Mouse (Mus musculus) kidney, embryonic 16.5 days (tissue): ENCODE measurements around the gene Mat2a. TPM values are rescaled to one million over a fixed set of nuclear protein-coding genes. Genes with fewer than 3 reads are reported as not detected.

Source experiments
- ATAC-seq: fragments of 200-750 bp; cut with Nextera tagmentation; 2 replicates; pipeline ENCODE4 v1.8.0; 2017; ENCODE audit warnings: moderate TSS enrichment; ENCODE audit not compliant: low FRiP score, low TSS enrichment
- H3K27ac ChIP-seq: fragments of 300-500 bp; sonication (generic); 2 replicates; pipeline ENCODE4 v1.5.1; 2014; ENCODE audit warnings: low read length
- H3K27me3 ChIP-seq: fragments of 300-500 bp; sonication (generic); 2 replicates; pipeline ENCODE4 v1.6.1; 2014; ENCODE audit warnings: low read length, control low read depth, mixed read lengths; ENCODE audit not compliant: insufficient read depth
- H3K36me3 ChIP-seq: fragments of 300-500 bp; sonication (generic); 2 replicates; pipeline ENCODE4 v1.6.1; 2014; ENCODE audit warnings: low read length, control low read depth, mixed read lengths; ENCODE audit not compliant: insufficient read depth
- H3K4me1 ChIP-seq: fragments of 300-500 bp; sonication (generic); 2 replicates; pipeline ENCODE4 v1.6.1; 2014; ENCODE audit warnings: low read length, control low read depth, mixed read lengths; ENCODE audit not compliant: insufficient read depth
- H3K4me2 ChIP-seq: fragments of 300-500 bp; sonication (generic); replicated peaks from 2 replicates; pipeline ENCODE4 v1.6.1; 2014; ENCODE audit warnings: low read depth, low read length
- H3K4me3 ChIP-seq: fragments of 300-500 bp; sonication (generic); 2 replicates; pipeline ENCODE4 v1.5.1; 2014; ENCODE audit warnings: mild to moderate bottlenecking, low read length
- H3K9ac ChIP-seq: fragments of 300-500 bp; sonication (generic); replicated peaks from 2 replicates; pipeline ENCODE4 v1.6.1; 2014; ENCODE audit warnings: low read length
- H3K9me3 ChIP-seq: fragments of 300-500 bp; sonication (generic); 2 replicates; pipeline ENCODE4 v1.6.1; 2016; ENCODE audit warnings: low read length, control low read depth
- WGBS: fragments of 180-500 bp; shearing (Covaris S2); extraction: QIAGEN DNeasy Blood & Tissue Kit; methylation state at CpG from one replicate; pipeline ENCODE4 v1.1.7; 2014; 5-methylcytosine and 5-hydroxymethylcytosine counted together
- polyA plus RNA-seq: library from polyadenylated mRNA; unstranded; fragments of >200 nt; fragmentation: Nextera tagmentation; extraction: Ambion mirVana; gene quantifications from 2 replicates; pipeline ENCODE4 v1.2.1, GENCODE M21; 2015

Gene Mat2a
- polyA plus RNA-seq, 1 experiment from 2014 or later: 456 TPM

DNA sequence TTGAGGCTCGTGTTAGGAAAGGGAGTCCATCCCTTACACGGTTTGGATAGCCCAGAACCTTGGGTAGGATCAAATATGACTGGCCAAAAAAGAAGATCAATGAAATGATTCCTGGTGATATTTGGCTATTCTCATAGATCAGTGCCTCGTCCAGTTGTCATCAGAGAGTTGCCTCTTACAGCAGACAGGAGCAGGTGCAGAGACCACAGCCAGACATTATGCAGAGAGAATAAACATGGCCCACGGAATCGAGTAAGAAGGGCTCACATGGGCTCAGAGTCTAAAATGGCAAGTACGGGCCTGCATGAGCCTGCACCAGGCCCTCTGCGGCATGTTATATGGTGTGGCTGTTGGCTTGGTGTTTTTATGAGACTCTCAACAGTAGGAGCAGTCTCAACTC lies 34.0 kb downstream of the Mat2a start:
- 82% methylated on average over 7 of the region's 7 CpGs for WGBS

GRCm38 (mm10) chr6:72401875-72402274 lies 37.5 kb downstream of the Mat2a start:
- no peak overlapping the region for H3K27ac ChIP-seq
- H3K9me3 ChIP-seq: no peaks in the 10 kb centered on the region
- no peaks in the 10 kb centered on the region for H3K27me3 ChIP-seq
- H3K4me2 ChIP-seq: no peak overlapping the region
- H3K4me1 ChIP-seq: no peaks in the 10 kb centered on the region
- no peaks in the 10 kb centered on the region for H3K36me3 ChIP-seq
- no peak for ATAC-seq
- WGBS: 19% methylated on average over 7 of the region's 7 CpGs
- H3K9ac ChIP-seq: no peak overlapping the region
- no peak overlapping the region for H3K4me3 ChIP-seq

More for the DNA sequence above, 34.0 kb downstream of the Mat2a start:
- no peaks in the 10 kb centered on the region for H3K36me3 ChIP-seq
- H3K27ac ChIP-seq: no peak overlapping the region
- no peaks in the 10 kb centered on the region for H3K9me3 ChIP-seq
- H3K4me3 ChIP-seq: no peak overlapping the region
- no peaks in the 10 kb centered on the region for H3K27me3 ChIP-seq
- H3K4me2 ChIP-seq: no peak overlapping the region
- ATAC-seq: no peak
- no peaks in the 10 kb centered on the region for H3K4me1 ChIP-seq
- H3K9ac ChIP-seq: no peak overlapping the region

DNA sequence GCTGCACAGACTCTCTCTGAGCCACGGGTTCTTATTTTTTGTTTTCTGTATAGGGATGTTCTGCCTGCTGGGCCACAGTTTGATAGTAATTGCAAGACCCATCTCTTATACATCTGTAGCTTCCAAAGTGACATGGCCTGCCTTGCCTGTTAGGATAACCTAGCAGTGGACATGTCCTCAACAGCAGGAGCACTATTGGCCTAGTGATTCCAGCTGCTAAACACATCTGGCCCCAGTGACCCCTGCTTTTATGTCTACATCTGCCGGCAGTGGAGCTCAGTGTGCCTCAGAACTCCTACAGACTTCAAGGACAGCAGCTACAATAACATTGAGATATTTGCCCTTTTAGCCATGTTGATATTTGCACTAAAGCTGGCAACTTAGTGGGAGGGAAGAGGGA lies 39.4 kb downstream of the Mat2a start:
- ATAC-seq: no peak
- no peak overlapping the region for H3K27ac ChIP-seq
- no peak overlapping the region for H3K9ac ChIP-seq
- no peak overlapping the region for H3K4me3 ChIP-seq
- H3K9me3 ChIP-seq: no peaks in the 10 kb centered on the region
- H3K4me2 ChIP-seq: no peak overlapping the region
- WGBS: 31% methylated on average over 2 of the region's 2 CpGs
- H3K36me3 ChIP-seq: no peaks in the 10 kb centered on the region
- no peaks in the 10 kb centered on the region for H3K4me1 ChIP-seq
- no peaks in the 10 kb centered on the region for H3K27me3 ChIP-seq

DNA sequence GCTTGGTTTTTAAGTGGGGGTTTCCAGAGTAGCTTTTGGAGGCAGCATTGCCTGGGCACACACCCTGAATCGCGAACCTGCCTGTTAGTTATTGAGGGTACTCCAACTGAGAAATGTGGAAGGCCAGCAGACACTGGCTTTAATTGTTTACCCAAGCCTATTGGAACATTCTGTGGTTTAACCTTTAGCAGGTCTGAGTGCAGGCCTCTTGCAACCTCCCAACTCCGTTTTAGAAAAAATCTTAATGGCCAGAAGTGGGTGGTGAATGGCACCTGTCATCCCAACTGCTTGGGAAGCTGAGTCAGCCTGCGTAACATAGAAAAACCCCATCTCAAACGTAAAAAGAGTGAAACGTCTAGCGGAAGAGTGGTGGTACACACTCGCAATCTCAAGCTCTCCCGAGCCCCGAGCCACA lies 42.5 kb downstream of the Mat2a start:
- Histone ChIP-seq H3K4me2 (no peak overlapping the region), H3K9ac (no peak overlapping the region), H3K27ac (no peak overlapping the region), H3K4me3 (no peak overlapping the region), H3K27me3 (no peaks in the 10 kb centered on the region), H3K9me3 (no peaks in the 10 kb centered on the region), H3K4me1 (0 out of 2 replicates have a peak, but pooled peaks cover 4% of the 10 kb centered on the region), H3K36me3 (no peaks in the 10 kb centered on the region)
- ATAC-seq: no peak
- WGBS: 74% methylated on average over 10 of the region's 10 CpGs

GRCm38 (mm10) chr6:72392341-72392740 lies 47.0 kb downstream of the Mat2a start:
- no peaks in the 10 kb centered on the region for H3K27me3 ChIP-seq
- H3K4me2 ChIP-seq: no peak overlapping the region
- ATAC-seq: no peak
- H3K27ac ChIP-seq: peak overlapping the region; percentile 60; the same call in 1 of the 2 replicates
- peaks cover 36% of the 10 kb centered on the region for H3K4me1 ChIP-seq
- no peak overlapping the region for H3K4me3 ChIP-seq
- 90% methylated on average over 5 of the region's 5 CpGs for WGBS
- H3K36me3 ChIP-seq: no peaks in the 10 kb centered on the region
- H3K9me3 ChIP-seq: no peaks in the 10 kb centered on the region
- no peak overlapping the region for H3K9ac ChIP-seq

DNA sequence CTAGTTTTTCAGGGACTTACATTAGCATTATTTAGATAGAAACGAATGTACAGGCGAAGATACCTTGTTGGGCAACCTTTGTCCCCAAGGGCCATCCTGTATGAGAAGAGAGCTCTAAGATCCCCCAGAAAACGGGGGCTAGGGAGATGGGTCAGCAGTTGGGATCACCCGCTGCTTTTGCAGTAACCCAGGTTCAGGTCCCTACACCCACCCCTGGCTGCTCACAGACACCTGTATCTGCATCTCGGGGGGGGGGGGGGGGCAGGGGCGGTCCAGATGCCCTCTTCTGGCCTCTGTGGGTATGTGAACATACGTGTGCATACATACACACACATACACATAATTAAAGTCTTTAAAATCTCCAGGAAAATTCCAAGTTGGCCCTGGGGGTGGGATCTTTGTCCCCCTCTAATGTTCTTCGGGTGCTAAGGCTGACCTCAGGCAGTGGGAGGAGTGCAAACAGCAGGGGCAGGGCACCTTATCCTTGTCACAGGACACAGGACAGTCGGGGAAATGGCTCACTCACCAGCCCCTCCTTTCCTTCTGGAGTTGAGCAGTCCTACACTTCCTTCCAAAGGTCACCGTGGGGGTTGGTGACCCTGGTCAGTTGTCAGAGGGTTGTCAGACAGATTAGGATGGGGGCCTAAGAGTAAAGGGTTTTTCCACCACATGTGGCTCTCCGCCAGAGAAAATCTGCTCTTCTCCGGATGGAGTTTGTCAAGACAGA lies 48.4 kb downstream of the Mat2a start:
- Histone ChIP-seq H3K9me3 (no peaks in the 10 kb centered on the region), H3K9ac (peak overlapping the region; percentile 85), H3K4me1 (peaks cover 36% of the 10 kb centered on the region), H3K27me3 (no peaks in the 10 kb centered on the region), H3K4me3 (peak overlapping the region; percentile 70), H3K36me3 (no peaks in the 10 kb centered on the region), H3K4me2 (peak overlapping the region; percentile 77), H3K27ac (peak overlapping the region; percentile 97)
- WGBS: 16% methylated on average over 12 of the region's 12 CpGs
- peak; percentile 86 for ATAC-seq

- Histone ChIP-seq H3K9me3 (no peaks in the 10 kb centered on the region), H3K27me3 (no peaks in the 10 kb centered on the region), H3K4me1 (peaks cover 36% of the 10 kb centered on the region), H3K36me3 (peaks cover 6% of the 10 kb centered on the region), H3K9ac (peak within 1 kb of the TSS; percentile 85), H3K27ac (peak within 1 kb of the TSS; percentile 97), H3K4me2 (peak within 1 kb of the TSS; percentile 77), H3K4me3 (peak within 1 kb of the TSS; percentile 70)
- under 1% methylated on average over 33 of the region's 33 CpGs for WGBS
- ATAC-seq: peak; percentile 72
Observed at GRCm38 (mm10) chr6:72389941-72390771, 49.2 kb downstream of the Mat2a start, which contains the start of gene Vamp8. TSS of gene Vamp8 (minus strand) at chr6:72390703.

DNA sequence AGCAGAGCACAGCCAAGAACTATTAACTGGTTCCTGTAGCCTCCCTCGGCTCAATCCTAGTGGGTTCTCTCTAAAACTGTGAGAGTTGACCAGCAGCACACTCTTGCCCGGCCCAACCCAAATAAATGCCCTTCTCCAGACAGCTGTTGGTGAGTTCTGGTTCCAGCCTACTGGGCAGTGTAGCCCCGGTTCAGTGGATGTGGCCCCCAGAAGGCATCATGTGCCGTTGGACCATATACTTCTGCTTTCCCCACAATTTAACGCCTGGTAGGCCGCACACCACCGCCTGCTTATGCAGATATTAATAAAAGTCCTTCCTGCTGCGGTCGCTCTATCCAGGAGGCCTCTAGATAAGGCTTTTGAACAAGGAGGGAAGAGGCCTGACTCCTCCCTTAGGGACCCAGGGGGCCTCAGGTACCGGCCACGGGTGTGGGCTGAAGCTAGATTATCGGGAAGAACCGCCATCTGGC lies 49.9 kb downstream of the Mat2a start:
- Histone ChIP-seq H3K9ac (peak overlapping the region; percentile 85), H3K4me3 (peak overlapping the region; percentile 70), H3K36me3 (peaks cover 12% of the 10 kb centered on the region), H3K27me3 (no peaks in the 10 kb centered on the region), H3K9me3 (no peaks in the 10 kb centered on the region), H3K27ac (peak overlapping the region; percentile 97), H3K4me2 (peak overlapping the region; percentile 77), H3K4me1 (peaks cover 36% of the 10 kb centered on the region)
- WGBS: 11% methylated on average over 13 of the region's 13 CpGs
- peak; percentile 20 for ATAC-seq

DNA sequence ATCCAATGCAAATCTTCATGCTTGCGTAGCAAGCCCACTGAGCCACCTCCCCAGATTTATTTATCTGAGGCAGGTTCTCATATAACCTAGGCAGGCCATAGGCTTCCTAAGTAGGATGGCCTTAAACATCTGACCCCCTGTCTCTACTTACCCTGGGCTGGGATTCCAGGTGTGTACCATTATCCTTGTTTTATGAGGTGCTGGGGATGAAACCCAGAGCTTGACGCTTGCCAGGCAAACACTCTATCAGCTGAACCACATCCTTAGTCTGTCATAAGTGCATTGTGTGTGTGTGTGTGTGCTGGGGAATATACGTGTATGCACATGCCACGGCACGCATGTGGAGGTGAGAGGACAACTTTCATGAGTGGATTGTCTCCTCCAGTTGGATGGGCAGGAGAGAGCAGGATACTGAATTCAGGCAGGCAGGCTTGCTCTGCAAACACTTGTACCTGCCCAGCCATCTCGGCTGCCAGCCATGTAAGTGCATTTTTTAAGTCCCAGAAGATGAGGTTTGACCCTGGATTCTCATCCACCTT lies 50.5 kb downstream of the Mat2a start:
- H3K36me3 ChIP-seq: peaks cover 15% of the 10 kb centered on the region
- no peak for ATAC-seq
- no peaks in the 10 kb centered on the region for H3K27me3 ChIP-seq
- H3K4me2 ChIP-seq: peak overlapping the region; percentile 77
- peaks cover 36% of the 10 kb centered on the region for H3K4me1 ChIP-seq
- peak overlapping the region; percentile 97; the same call in 1 of the 2 replicates for H3K27ac ChIP-seq
- H3K9ac ChIP-seq: peak overlapping the region; percentile 85
- H3K9me3 ChIP-seq: no peaks in the 10 kb centered on the region
- peak overlapping the region; percentile 70 for H3K4me3 ChIP-seq
- WGBS: 83% methylated on average over 6 of the region's 6 CpGs
